Mouse (Mus musculus): ENCODE measurements at regions not wholly inside any gene's neighbourhood (a gene's known extent, or its start where the extent isn't known, plus 50 kb on each side); places are given as distances from the start of the nearest gene placed in this dataset.

GRCm38 (mm10) chr1:92275388-92275787 lies 79.9 kb upstream of the Hdac4 start:
- WGBS = 76% methylated on average over 1 of the region's 1 CpGs
- Histone ChIP-seq H3K9me3 (ENCODE audit: control insufficient read depth, low read length) (no peaks in the 10 kb centered on the region), H3K9ac (ENCODE audit: low read depth, low read length) (no peak overlapping the region), H3K36me3 (ENCODE audit: control insufficient read depth, insufficient read depth, low read length) (no peaks in the 10 kb centered on the region), H3K27ac (ENCODE audit: low read depth, low read length) (no peak overlapping the region), H3K4me3 (ENCODE audit: low read length) (no peak overlapping the region), H3K27me3 (ENCODE audit: control insufficient read depth, insufficient read depth, low read length) (no peaks in the 10 kb centered on the region), H3K4me2 (replicated peaks; ENCODE audit: low read depth, low read length) (no peak overlapping the region), H3K4me1 (ENCODE audit: control insufficient read depth, insufficient read depth, low read length) (no peaks in the 10 kb centered on the region)
- no peak for ATAC-seq (ENCODE audit: low FRiP score, low TSS enrichment)

GRCm38 (mm10) chr1:92273760-92274159 lies 78.3 kb upstream of the Hdac4 start:
- Histone ChIP-seq H3K27ac (ENCODE audit: low read depth, low read length) (no peak overlapping the region), H3K4me1 (ENCODE audit: control insufficient read depth, insufficient read depth, low read length) (no peaks in the 10 kb centered on the region), H3K36me3 (ENCODE audit: control insufficient read depth, insufficient read depth, low read length) (no peaks in the 10 kb centered on the region), H3K4me3 (ENCODE audit: low read length) (no peak overlapping the region), H3K9ac (ENCODE audit: low read depth, low read length) (no peak overlapping the region), H3K27me3 (ENCODE audit: control insufficient read depth, insufficient read depth, low read length) (no peaks in the 10 kb centered on the region), H3K9me3 (ENCODE audit: control insufficient read depth, low read length) (no peaks in the 10 kb centered on the region), H3K4me2 (replicated peaks; ENCODE audit: low read depth, low read length) (no peak overlapping the region)
- 78% methylated on average over 2 of the region's 2 CpGs for WGBS
- no peak for ATAC-seq (ENCODE audit: low FRiP score, low TSS enrichment)

GRCm38 (mm10) chr1:92271676-92272291 lies 76.3 kb upstream of the Hdac4 start:
- WGBS = 46% methylated on average over 9 of the region's 9 CpGs
- H3K9ac ChIP-seq (ENCODE audit: low read depth, low read length) = no peak overlapping the region; the same call in 1 of the 2 replicates
- no peak overlapping the region for H3K4me2 ChIP-seq (replicated peaks; ENCODE audit: low read depth, low read length)
- H3K36me3 ChIP-seq (ENCODE audit: control insufficient read depth, insufficient read depth, low read length) = no peaks in the 10 kb centered on the region
- H3K4me3 ChIP-seq (ENCODE audit: low read length) = no peak overlapping the region
- H3K9me3 ChIP-seq (ENCODE audit: control insufficient read depth, low read length) = no peaks in the 10 kb centered on the region
- H3K4me1 ChIP-seq (ENCODE audit: control insufficient read depth, insufficient read depth, low read length) = no peaks in the 10 kb centered on the region
- no peak overlapping the region for H3K27ac ChIP-seq (ENCODE audit: low read depth, low read length)
- ATAC-seq (ENCODE audit: low FRiP score, low TSS enrichment) = no peak
- no peaks in the 10 kb centered on the region for H3K27me3 ChIP-seq (ENCODE audit: control insufficient read depth, insufficient read depth, low read length)

GRCm38 (mm10) chr1:92270486-92271058 lies 75.1 kb upstream of the Hdac4 start:
- 57% methylated on average over 6 of the region's 6 CpGs for WGBS

GRCm38 (mm10) chr1:92269464-92269863 lies 74.0 kb upstream of the Hdac4 start:
- Histone ChIP-seq H3K27me3 (ENCODE audit: control insufficient read depth, insufficient read depth, low read length) (no peaks in the 10 kb centered on the region), H3K27ac (ENCODE audit: low read depth, low read length) (no peak overlapping the region), H3K4me1 (ENCODE audit: control insufficient read depth, insufficient read depth, low read length) (no peaks in the 10 kb centered on the region), H3K9me3 (ENCODE audit: control insufficient read depth, low read length) (no peaks in the 10 kb centered on the region), H3K4me3 (ENCODE audit: low read length) (no peak overlapping the region), H3K4me2 (replicated peaks; ENCODE audit: low read depth, low read length) (no peak overlapping the region), H3K9ac (ENCODE audit: low read depth, low read length) (no peak overlapping the region), H3K36me3 (ENCODE audit: control insufficient read depth, insufficient read depth, low read length) (no peaks in the 10 kb centered on the region)
- no peak for ATAC-seq (ENCODE audit: low FRiP score, low TSS enrichment)
- 51% methylated on average over 10 of the region's 10 CpGs for WGBS

More at GRCm38 (mm10) chr1:92270486-92271058, 75.1 kb upstream of the Hdac4 start:
- no peak for ATAC-seq (ENCODE audit: low FRiP score, low TSS enrichment)
- no peaks in the 10 kb centered on the region for H3K4me1 ChIP-seq (ENCODE audit: control insufficient read depth, insufficient read depth, low read length)
- no peak overlapping the region for H3K4me3 ChIP-seq (ENCODE audit: low read length)
- H3K4me2 ChIP-seq (replicated peaks; ENCODE audit: low read depth, low read length) = no peak overlapping the region
- H3K9me3 ChIP-seq (ENCODE audit: control insufficient read depth, low read length) = no peaks in the 10 kb centered on the region
- H3K36me3 ChIP-seq (ENCODE audit: control insufficient read depth, insufficient read depth, low read length) = no peaks in the 10 kb centered on the region
- no peak overlapping the region for H3K9ac ChIP-seq (ENCODE audit: low read depth, low read length)
- no peaks in the 10 kb centered on the region for H3K27me3 ChIP-seq (ENCODE audit: control insufficient read depth, insufficient read depth, low read length)
- no peak overlapping the region for H3K27ac ChIP-seq (ENCODE audit: low read depth, low read length)

GRCm38 (mm10) chr1:92264941-92265340 lies 69.4 kb upstream of the Hdac4 start:
- 93% methylated on average over 4 of the region's 4 CpGs for WGBS
- Histone ChIP-seq H3K4me2 (replicated peaks; ENCODE audit: low read depth, low read length) (no peak overlapping the region), H3K4me3 (ENCODE audit: low read length) (no peak overlapping the region), H3K9me3 (ENCODE audit: control insufficient read depth, low read length) (no peaks in the 10 kb centered on the region), H3K9ac (ENCODE audit: low read depth, low read length) (no peak overlapping the region), H3K27ac (ENCODE audit: low read depth, low read length) (no peak overlapping the region), H3K36me3 (ENCODE audit: control insufficient read depth, insufficient read depth, low read length) (no peaks in the 10 kb centered on the region), H3K4me1 (ENCODE audit: control insufficient read depth, insufficient read depth, low read length) (no peaks in the 10 kb centered on the region), H3K27me3 (ENCODE audit: control insufficient read depth, insufficient read depth, low read length) (no peaks in the 10 kb centered on the region)
- no peak for ATAC-seq (ENCODE audit: low FRiP score, low TSS enrichment)

- Histone ChIP-seq H3K27me3 (ENCODE audit: control insufficient read depth, insufficient read depth, low read length) (no peaks in the 10 kb centered on the region), H3K27ac (ENCODE audit: low read depth, low read length) (no peak overlapping the region), H3K4me1 (ENCODE audit: control insufficient read depth, insufficient read depth, low read length) (no peaks in the 10 kb centered on the region), H3K36me3 (ENCODE audit: control insufficient read depth, insufficient read depth, low read length) (no peaks in the 10 kb centered on the region), H3K4me2 (replicated peaks; ENCODE audit: low read depth, low read length) (no peak overlapping the region), H3K4me3 (ENCODE audit: low read length) (no peak overlapping the region), H3K9ac (ENCODE audit: low read depth, low read length) (no peak overlapping the region), H3K9me3 (ENCODE audit: control insufficient read depth, low read length) (no peaks in the 10 kb centered on the region)
- 61% methylated on average over 23 of the region's 23 CpGs for WGBS
- no peak; the same call in 1 of the 2 replicates for ATAC-seq (ENCODE audit: low FRiP score, low TSS enrichment)
Observed at GRCm38 (mm10) chr1:92259715-92260392, 64.4 kb upstream of the Hdac4 start.

- no peak for ATAC-seq (ENCODE audit: low FRiP score, low TSS enrichment)
- no peak overlapping the region for H3K27ac ChIP-seq (ENCODE audit: low read depth, low read length)
- no peaks in the 10 kb centered on the region for H3K27me3 ChIP-seq (ENCODE audit: control insufficient read depth, insufficient read depth, low read length)
- no peaks in the 10 kb centered on the region for H3K36me3 ChIP-seq (ENCODE audit: control insufficient read depth, insufficient read depth, low read length)
- no peak overlapping the region for H3K4me3 ChIP-seq (ENCODE audit: low read length)
- H3K9me3 ChIP-seq (ENCODE audit: control insufficient read depth, low read length) = no peaks in the 10 kb centered on the region
- no peak overlapping the region for H3K4me2 ChIP-seq (replicated peaks; ENCODE audit: low read depth, low read length)
- no peak overlapping the region for H3K9ac ChIP-seq (ENCODE audit: low read depth, low read length)
- H3K4me1 ChIP-seq (ENCODE audit: control insufficient read depth, insufficient read depth, low read length) = no peaks in the 10 kb centered on the region
Observed at GRCm38 (mm10) chr1:92258026-92258425, 62.5 kb upstream of the Hdac4 start.

GRCm38 (mm10) chr1:92253086-92253485 lies 57.6 kb upstream of the Hdac4 start:
- Histone ChIP-seq H3K9me3 (ENCODE audit: control insufficient read depth, low read length) (no peaks in the 10 kb centered on the region), H3K27me3 (ENCODE audit: control insufficient read depth, insufficient read depth, low read length) (no peaks in the 10 kb centered on the region), H3K4me3 (ENCODE audit: low read length) (no peak overlapping the region), H3K9ac (ENCODE audit: low read depth, low read length) (no peak overlapping the region), H3K4me1 (ENCODE audit: control insufficient read depth, insufficient read depth, low read length) (no peaks in the 10 kb centered on the region), H3K27ac (ENCODE audit: low read depth, low read length) (no peak overlapping the region), H3K4me2 (replicated peaks; ENCODE audit: low read depth, low read length) (no peak overlapping the region), H3K36me3 (ENCODE audit: control insufficient read depth, insufficient read depth, low read length) (no peaks in the 10 kb centered on the region)
- ATAC-seq (ENCODE audit: low FRiP score, low TSS enrichment) = no peak
- 53% methylated on average over 8 of the region's 8 CpGs for WGBS

Measured in kidney, embryonic 14.5 days (tissue).